Mouse (Mus musculus) small intestine, adult 2 months (tissue): ENCODE results near the gene Arhgap18.

Source experiments
- CTCF ChIP-seq: fragments of 200-500 bp; IDR thresholded peaks from 2 replicates; pipeline ENCODE4 v1.5.1; 2012; ENCODE audit warnings: low read depth, mild to moderate bottlenecking, control low read depth, inconsistent platforms, low read length, moderate library complexity, mixed read lengths; ENCODE audit not compliant: insufficient replicate concordance, insufficient read length; ENCODE audit errors: extremely low read depth
- POLR2A ChIP-seq: fragments of 200-500 bp; IDR thresholded peaks from 2 replicates; pipeline ENCODE4 v1.6.1; 2012; ENCODE audit warnings: low read depth, mild to moderate bottlenecking, control low read depth, inconsistent platforms, low read length, moderate library complexity

GRCm38 (mm10) chr10:26920383-26920979, 167.3 kb downstream of the Arhgap18 start:
- TF ChIP-seq CTCF (no peak), POLR2A (no peak)
